Mouse (Mus musculus) B cell, adult 62 days (primary cell): ENCODE data around the gene Smc3. TPM values are rescaled to one million over a fixed set of nuclear protein-coding genes. Genes with fewer than 3 reads are reported as not detected.

ENCODE experiments used
- total RNA-seq: library from RNA; stranded (reverse); gene quantifications from 4 replicates; pipeline ENCODE4 v1.2.4, GENCODE M21; 2023

Gene Smc3
- total RNA-seq: 48.4 to 59.1 TPM (median 53.8 TPM) in 4 replicates

DNA sequence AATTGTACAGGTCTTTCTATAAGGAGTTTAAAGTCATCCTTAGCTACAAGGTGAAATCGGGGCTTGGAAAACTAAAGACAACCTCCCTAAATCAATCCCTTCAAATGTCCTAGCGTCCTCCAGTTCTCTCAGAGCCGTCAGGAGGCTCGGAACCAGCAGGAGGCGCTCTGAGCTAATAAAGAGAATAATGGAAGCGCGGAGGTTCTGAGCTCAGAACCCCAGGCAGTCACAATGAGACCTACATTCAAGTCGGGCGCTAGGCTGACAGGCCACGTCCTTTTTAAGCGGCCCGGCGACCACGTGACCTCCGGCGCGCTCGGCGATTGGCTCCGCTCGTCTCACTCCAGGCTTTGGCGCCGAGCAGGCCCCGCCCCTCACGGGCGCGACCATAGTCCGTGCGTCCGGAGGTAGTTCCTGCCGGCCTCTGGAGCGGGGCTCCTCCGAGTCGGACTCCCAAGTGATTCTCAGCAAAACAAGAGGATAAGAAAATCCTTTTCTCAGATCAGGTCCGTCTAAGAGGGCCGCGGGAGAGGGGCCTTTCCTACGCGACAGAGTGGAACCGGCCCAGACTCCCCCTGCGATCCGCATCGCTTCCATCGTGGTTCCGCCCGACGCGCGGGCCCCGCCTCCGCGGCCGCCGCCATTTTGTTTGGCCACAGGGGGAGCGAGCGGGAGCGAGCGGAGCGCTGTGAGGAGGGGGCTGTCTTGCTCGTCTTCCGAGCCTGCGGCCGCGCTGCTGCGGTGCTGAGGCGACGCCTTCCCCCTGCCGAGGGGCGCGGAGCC is at the start of gene Smc3:
Gene Smc3 (plus strand): TSS at position 642 of the 783 bp plus-strand sequence.

DNA sequence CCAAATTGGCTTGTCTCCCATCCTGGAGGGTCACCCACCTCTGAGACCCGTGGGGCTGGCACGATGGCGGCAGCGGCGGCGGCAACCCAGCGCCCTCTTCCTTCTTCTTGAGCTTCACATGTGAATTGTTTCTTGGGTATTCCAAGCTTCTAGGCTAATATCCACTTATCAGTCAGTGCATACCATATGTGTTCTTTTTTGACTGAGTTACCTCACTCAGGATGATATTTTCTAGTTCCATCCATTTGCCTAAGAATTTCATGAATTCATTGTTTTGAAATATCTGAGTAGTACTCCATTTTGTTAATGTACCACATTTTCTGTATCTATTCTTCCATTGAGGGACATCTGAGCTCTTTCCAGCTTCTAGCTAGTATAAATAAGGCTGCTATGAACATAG is 11.2 kb upstream of the Smc3 start, which contains the start of gene Nutf2-ps1:
Gene Nutf2-ps1 (minus strand): TSS at position 101 of the 400 bp plus-strand sequence.

DNA sequence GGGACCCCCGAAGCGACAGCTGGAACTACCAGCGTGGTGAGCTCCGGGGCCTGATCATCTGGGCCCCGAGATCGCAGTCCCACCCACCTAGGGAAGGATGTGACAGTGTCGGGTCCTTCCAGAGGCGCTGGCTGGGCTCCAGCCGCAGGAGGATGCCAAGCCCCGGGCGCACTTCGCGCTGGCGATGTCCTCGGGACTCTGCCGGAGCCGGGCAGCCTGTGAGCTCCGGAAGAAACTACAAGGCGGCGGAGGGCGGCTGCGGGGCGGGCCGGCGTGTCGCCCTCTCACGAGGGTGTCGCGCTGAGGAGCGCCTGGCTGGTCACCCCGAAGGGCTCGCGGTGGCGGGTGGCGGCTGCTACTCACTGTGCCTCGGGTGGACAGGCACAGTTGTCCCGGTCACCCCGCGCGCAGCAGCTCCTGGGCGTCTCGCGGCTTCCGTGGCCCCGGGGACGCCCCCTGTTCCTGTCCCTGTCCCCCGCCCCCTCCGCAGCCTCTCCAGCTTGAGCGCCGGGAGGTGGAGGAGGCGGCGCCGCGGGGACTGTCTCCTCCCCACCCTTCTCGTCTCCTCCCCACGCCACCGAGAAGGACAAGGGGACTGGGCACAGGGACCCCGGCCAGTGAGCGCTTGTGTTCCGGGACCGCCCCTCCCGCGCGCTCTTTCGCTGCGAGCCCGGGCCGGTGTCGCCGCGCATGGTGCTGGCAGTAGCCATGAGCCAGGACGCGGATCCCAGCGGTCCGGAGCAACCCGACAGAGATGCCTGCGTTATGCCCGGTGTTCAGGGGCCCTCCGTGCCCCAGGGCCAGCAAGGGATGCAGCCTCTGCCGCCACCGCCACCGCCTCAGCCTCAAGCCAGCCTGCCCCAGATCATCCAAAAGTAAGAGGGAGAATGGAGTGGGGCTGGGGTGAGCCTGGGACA is 76.8 kb downstream of the Smc3 start, which contains the start of gene Rbm20:
Gene Rbm20 (plus strand): TSS at position 589 of the 917 bp plus-strand sequence.

Other genes with a start within 250 kb of the Smc3 start
- gene Gm10197, start 228.6 kb upstream of the Smc3 start, total RNA-seq: not detected in 4 replicates
- 113 to 133 TPM (median 115 TPM) in 4 replicates for gene Smndc1, start 209.8 kb upstream of the Smc3 start, total RNA-seq
- gene Dusp5, start 71.3 kb upstream of the Smc3 start, total RNA-seq: 84.1 to 93.6 TPM (median 88.2 TPM) in 4 replicates
- gene Nutf2-ps1, start 11.3 kb upstream of the Smc3 start, total RNA-seq: 2.9 to 32.4 TPM in 2 of 4 replicates, not detected in the others
- gene Rbm20, start 76.9 kb downstream of the Smc3 start, total RNA-seq: not detected in 4 replicates